Mouse (Mus musculus) forebrain, embryonic 11.5 days (tissue): ENCODE measurements around the gene Specc1. TPM values are rescaled to one million over a fixed set of nuclear protein-coding genes. Genes with fewer than 3 reads are reported as not detected.

ENCODE experiments used
- ATAC-seq: fragments of 200-750 bp; cut with Nextera tagmentation; replicated peaks from 2 replicates; pipeline ENCODE4 v1.8.0; 2017; ENCODE audit warnings: moderate TSS enrichment; ENCODE audit not compliant: low FRiP score
- DNase-seq: peaks from one replicate; pipeline ENCODE4 v3.0.0-alpha.2; 2017; ENCODE audit warnings: low spot score
- H3K27ac ChIP-seq: fragments of 300-500 bp; sonication (generic); 2 replicates; pipeline ENCODE4 v1.5.1; 2014; ENCODE audit warnings: low read depth, low read length
- H3K27me3 ChIP-seq: fragments of 300-500 bp; sonication (generic); 2 replicates; pipeline ENCODE4 v1.6.1; 2014; ENCODE audit warnings: mild to moderate bottlenecking, low read length, mixed read lengths; ENCODE audit not compliant: control insufficient read depth, insufficient read depth
- H3K36me3 ChIP-seq: fragments of 300-500 bp; sonication (generic); 2 replicates; pipeline ENCODE4 v1.6.1; 2014; ENCODE audit warnings: mild to moderate bottlenecking, low read length, moderate library complexity, mixed read lengths; ENCODE audit not compliant: control insufficient read depth, insufficient read depth
- H3K4me1 ChIP-seq: fragments of 300-500 bp; sonication (generic); replicated peaks from 2 replicates; pipeline ENCODE4 v1.6.1; 2014; ENCODE audit warnings: low read length, mixed read lengths; ENCODE audit not compliant: control insufficient read depth, insufficient read depth
- H3K4me2 ChIP-seq: fragments of 300-500 bp; sonication (generic); 2 replicates; pipeline ENCODE4 v1.6.1; 2014; ENCODE audit warnings: low read depth, mild to moderate bottlenecking, low read length, moderate library complexity, mixed read lengths; ENCODE audit not compliant: severe bottlenecking
- H3K4me3 ChIP-seq: fragments of 300-500 bp; sonication (generic); 2 replicates; pipeline ENCODE4 v1.5.1; 2014; ENCODE audit warnings: low read depth, low read length
- H3K9ac ChIP-seq: fragments of 300-500 bp; sonication (generic); 2 replicates; pipeline ENCODE4 v1.6.1; 2014; ENCODE audit warnings: low read length
- H3K9me3 ChIP-seq: fragments of 300-500 bp; sonication (generic); 2 replicates; pipeline ENCODE4 v1.6.1; 2016; ENCODE audit warnings: low read length, mixed read lengths; ENCODE audit not compliant: control insufficient read depth
- WGBS: fragments of 180-500 bp; shearing (Covaris S2); extraction: QIAGEN DNeasy Blood & Tissue Kit; methylation state at CpG from one replicate; pipeline ENCODE4 v1.1.7; 2014; 5-methylcytosine and 5-hydroxymethylcytosine counted together
- polyA plus RNA-seq: library from polyadenylated mRNA; unstranded; fragments of >200 nt; fragmentation: Nextera tagmentation; extraction: Ambion mirVana; gene quantifications from 2 replicates; pipeline ENCODE4 v1.2.1, GENCODE M21; 2014

The Specc1 gene
- polyA plus RNA-seq, 1 experiment from 2014 or later, result 20.2 TPM

DNA sequence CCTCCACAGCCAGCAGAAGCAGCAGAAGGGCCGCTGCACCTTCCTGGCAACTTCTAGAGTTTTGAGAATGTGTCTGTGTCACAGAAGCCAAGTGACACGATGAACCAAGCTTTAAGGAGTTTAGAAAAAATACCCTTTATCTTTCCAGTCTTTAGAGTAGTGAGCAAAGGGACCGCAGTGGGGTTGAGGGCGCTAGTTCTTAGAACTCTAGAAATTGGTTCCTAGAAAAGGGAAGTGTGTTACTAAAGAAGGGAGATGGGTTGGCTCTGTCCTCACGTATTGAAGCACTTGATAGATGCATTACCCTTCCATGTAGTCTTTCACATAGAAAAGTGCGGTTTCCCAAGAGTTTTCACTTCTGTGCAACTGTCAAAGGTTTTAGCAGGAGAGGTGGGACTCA is 191.9 kb downstream of the Specc1 start:
- Histone ChIP-seq H3K36me3 (peaks cover 2% of the 10 kb centered on the region; the same call in 1 of the 2 replicates), H3K4me3 (no peak overlapping the region), H3K9ac (no peak overlapping the region), H3K9me3 (no peaks in the 10 kb centered on the region), H3K27me3 (no peaks in the 10 kb centered on the region), H3K27ac (no peak overlapping the region), H3K4me2 (no peak overlapping the region), H3K4me1 (no peaks in the 10 kb centered on the region)
- ATAC-seq (no peak), DNase-seq (no peak)
- 93% methylated on average over 6 of the region's 6 CpGs for WGBS

DNA sequence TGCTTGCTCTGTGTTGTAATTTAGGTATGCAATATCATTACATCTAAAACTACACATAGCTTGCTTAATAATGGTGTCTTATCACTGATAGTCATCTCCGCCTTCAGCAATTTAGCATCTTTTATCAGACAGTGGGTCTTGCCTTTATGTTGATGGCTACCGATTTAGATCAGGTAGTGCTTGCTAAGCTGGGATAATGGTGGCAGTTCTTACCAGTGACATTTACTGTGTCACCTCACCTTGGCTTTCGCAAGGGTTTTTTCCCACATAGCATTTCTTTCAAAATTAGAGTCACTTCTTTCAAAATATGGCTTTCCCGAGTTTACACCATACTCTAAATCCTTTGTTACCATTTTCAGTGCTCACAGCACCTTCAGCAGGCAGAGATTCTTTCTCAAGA is 196.5 kb downstream of the Specc1 start:
- no peaks in the 10 kb centered on the region for H3K4me1 ChIP-seq
- H3K4me3 ChIP-seq, result no peak overlapping the region
- no peaks in the 10 kb centered on the region for H3K36me3 ChIP-seq
- H3K4me2 ChIP-seq, result no peak overlapping the region
- WGBS, result 96% methylated on average over 4 of the region's 4 CpGs
- no peaks in the 10 kb centered on the region for H3K9me3 ChIP-seq
- DNase-seq (no peak), ATAC-seq (no peak)
- H3K9ac ChIP-seq, result no peak overlapping the region
- no peaks in the 10 kb centered on the region for H3K27me3 ChIP-seq
- H3K27ac ChIP-seq, result no peak overlapping the region

GRCm38 (mm10) chr11:62159803-62160202 is 203.2 kb downstream of the Specc1 start:
- Histone ChIP-seq H3K4me1 (no peaks in the 10 kb centered on the region), H3K36me3 (no peaks in the 10 kb centered on the region), H3K27me3 (no peaks in the 10 kb centered on the region), H3K4me3 (no peak overlapping the region), H3K4me2 (no peak overlapping the region), H3K9me3 (no peaks in the 10 kb centered on the region), H3K27ac (no peak overlapping the region), H3K9ac (no peak overlapping the region)
- ATAC-seq (no peak), DNase-seq (no peak)
- WGBS, result 94% methylated on average over 7 of the region's 7 CpGs

DNA sequence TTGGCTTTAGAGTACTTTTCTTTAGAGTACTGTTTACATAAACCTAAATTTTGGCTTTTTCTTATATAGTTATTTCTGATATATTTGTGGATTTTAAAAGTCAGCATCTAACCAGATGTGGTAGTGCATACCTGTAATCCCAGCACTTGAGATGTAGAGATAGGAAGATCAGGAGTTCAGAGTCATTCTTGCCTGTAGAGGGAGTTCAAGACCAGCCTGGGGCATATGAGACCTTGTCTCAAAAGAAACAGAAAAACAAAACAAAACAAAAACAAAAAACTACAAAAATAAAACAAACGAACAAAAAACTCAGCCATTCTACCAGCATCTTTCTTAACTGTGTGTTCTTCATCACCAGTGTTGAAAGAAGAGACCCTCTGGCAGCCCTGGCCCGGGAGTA is 204.9 kb downstream of the Specc1 start:
- Histone ChIP-seq H3K4me1 (no peaks in the 10 kb centered on the region), H3K27me3 (no peaks in the 10 kb centered on the region), H3K9ac (no peak overlapping the region), H3K4me2 (no peak overlapping the region), H3K9me3 (no peaks in the 10 kb centered on the region), H3K4me3 (no peak overlapping the region), H3K27ac (no peak overlapping the region), H3K36me3 (no peaks in the 10 kb centered on the region)
- DNase-seq (no peak), ATAC-seq (no peak)
- WGBS, result 84% methylated on average over 2 of the region's 2 CpGs

DNA sequence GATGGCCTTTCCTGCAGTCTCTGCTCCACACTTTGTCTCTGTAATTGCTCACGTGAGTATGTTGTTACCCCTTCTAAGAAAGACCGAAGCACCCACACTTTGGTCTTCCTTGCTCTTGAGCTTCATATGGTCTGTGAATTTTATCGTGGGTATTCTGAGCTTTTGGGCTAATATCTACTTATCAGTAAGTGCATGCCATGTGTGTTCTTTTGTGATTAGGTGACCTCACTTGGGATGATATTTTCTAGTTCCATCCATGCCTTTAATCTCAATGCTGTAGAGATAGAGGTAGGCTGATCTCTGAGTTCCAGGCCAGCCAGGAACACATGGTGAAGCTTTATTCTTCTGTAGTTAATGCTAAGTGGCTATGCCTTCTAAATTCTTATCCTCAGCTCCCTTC is 207.8 kb downstream of the Specc1 start:
- no peaks in the 10 kb centered on the region for H3K4me1 ChIP-seq
- ATAC-seq (no peak), DNase-seq (no peak)
- no peak overlapping the region for H3K9ac ChIP-seq
- H3K4me2 ChIP-seq, result no peak overlapping the region
- WGBS, result 92% methylated on average over 3 of the region's 3 CpGs
- H3K36me3 ChIP-seq, result no peaks in the 10 kb centered on the region
- H3K27me3 ChIP-seq, result no peaks in the 10 kb centered on the region
- no peaks in the 10 kb centered on the region for H3K9me3 ChIP-seq
- no peak overlapping the region for H3K4me3 ChIP-seq
- no peak overlapping the region for H3K27ac ChIP-seq

DNA sequence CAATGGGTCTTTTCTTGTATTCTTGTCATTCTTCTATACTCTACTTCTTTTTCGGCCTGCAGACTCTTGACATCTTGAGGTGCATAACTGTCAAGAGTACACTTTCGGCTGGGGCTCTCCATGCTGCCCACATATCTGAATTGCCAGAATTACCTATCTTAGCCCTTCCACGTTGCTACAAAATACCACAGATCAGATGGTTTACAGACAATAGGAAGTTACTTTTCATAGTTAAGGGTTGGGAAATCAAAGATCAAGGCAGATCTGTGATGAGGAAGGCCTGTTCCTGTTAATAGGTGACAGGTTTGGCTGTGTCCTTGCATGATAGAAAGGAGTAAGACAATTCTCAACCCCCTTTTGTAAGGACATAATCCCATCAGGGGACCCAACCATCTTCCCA is 209.9 kb downstream of the Specc1 start:
- Histone ChIP-seq H3K36me3 (no peaks in the 10 kb centered on the region), H3K27ac (no peak overlapping the region), H3K9me3 (no peaks in the 10 kb centered on the region), H3K4me2 (no peak overlapping the region), H3K9ac (no peak overlapping the region), H3K4me3 (no peak overlapping the region), H3K27me3 (no peaks in the 10 kb centered on the region), H3K4me1 (no peaks in the 10 kb centered on the region)
- 81% methylated on average over 3 of the region's 3 CpGs for WGBS
- DNase-seq, result no peak
- ATAC-seq, result no peak

GRCm38 (mm10) chr11:62168146-62168545 is 211.6 kb downstream of the Specc1 start:
- no peaks in the 10 kb centered on the region for H3K27me3 ChIP-seq
- no peaks in the 10 kb centered on the region for H3K36me3 ChIP-seq
- no peak for DNase-seq
- H3K4me3 ChIP-seq, result no peak overlapping the region
- H3K9me3 ChIP-seq, result no peaks in the 10 kb centered on the region
- no peak overlapping the region for H3K27ac ChIP-seq
- no peaks in the 10 kb centered on the region for H3K4me1 ChIP-seq
- no peak for ATAC-seq
- no peak overlapping the region for H3K9ac ChIP-seq
- WGBS, result 94% methylated on average over 3 of the region's 3 CpGs
- H3K4me2 ChIP-seq, result no peak overlapping the region

- Histone ChIP-seq H3K4me2 (no peak overlapping the region), H3K4me1 (no peaks in the 10 kb centered on the region), H3K27ac (no peak overlapping the region), H3K9me3 (no peaks in the 10 kb centered on the region), H3K9ac (no peak overlapping the region), H3K36me3 (no peaks in the 10 kb centered on the region), H3K4me3 (no peak overlapping the region), H3K27me3 (no peaks in the 10 kb centered on the region)
- 95% methylated on average over 10 of the region's 10 CpGs for WGBS
- ATAC-seq (no peak), DNase-seq (no peak)
Measured at GRCm38 (mm10) chr11:62177395-62178113, 221.0 kb downstream of the Specc1 start.

DNA sequence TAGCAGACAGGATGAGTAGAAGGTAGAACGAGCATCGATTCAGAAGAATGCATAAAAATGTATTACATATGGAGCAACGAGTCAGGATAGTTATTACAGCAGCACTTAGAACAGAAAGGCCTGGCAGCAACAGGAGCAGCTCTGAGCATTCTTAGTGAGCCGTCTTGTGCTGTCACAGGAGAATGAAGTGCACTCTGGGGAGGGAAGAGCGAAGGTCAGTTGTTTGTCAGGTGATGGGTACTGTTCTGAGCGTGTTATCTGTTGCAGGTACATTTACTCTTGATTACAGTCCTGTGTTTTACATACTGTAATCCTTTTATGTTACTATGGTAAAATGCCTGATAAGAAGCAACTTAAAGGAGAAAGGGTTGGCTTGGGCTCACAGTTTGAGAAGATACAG is 224.2 kb downstream of the Specc1 start:
- ATAC-seq, result no peak
- no peak overlapping the region for H3K9ac ChIP-seq
- H3K4me3 ChIP-seq, result no peak overlapping the region
- H3K36me3 ChIP-seq, result no peaks in the 10 kb centered on the region
- H3K4me1 ChIP-seq, result no peaks in the 10 kb centered on the region
- no peaks in the 10 kb centered on the region for H3K27me3 ChIP-seq
- H3K9me3 ChIP-seq, result no peaks in the 10 kb centered on the region
- H3K4me2 ChIP-seq, result no peak overlapping the region
- no peak overlapping the region for H3K27ac ChIP-seq
- 93% methylated on average over 6 of the region's 6 CpGs for WGBS
- DNase-seq, result no peak
